Mouse (Mus musculus) natural killer cell, adult 2 months (primary cell): ENCODE results near the gene Mbd6.
"Not testable (repeated sequence)": the region's sequence is repeated elsewhere in the genome, so short reads cannot be mapped to it uniquely, and the experiment has no call there.

Experiments used
- DNase-seq, 2 experiments: peaks; one replicate each; pipeline ENCODE4 v3.0.0; 2022; ENCODE audit warnings: low spot score in 2 of 2

The Mbd6 gene

DNA sequence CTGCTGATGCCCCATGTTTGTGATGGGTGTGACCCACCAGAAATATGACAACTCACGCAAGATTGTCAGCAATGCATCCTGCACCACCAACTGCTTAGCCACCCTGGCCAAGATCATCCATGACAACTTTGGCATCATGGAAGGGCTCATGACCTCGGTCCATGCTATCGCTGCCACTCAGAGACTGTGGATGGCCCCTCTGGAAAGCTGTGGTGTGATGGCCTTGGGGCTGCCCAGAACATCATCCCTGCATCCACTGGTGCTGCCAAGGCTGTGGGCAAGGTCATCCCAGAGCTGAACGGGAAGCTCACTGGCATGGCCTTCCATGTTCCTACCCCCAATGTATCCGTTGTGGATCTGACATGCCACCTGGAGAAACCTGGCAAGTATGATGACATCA lies 24.7 kb upstream of the Mbd6 start:
- not testable (repeated sequence) for DNase-seq

GRCm38 (mm10) chr10:127312858-127313257 lies 24.0 kb upstream of the Mbd6 start:
- no peak for DNase-seq

DNA sequence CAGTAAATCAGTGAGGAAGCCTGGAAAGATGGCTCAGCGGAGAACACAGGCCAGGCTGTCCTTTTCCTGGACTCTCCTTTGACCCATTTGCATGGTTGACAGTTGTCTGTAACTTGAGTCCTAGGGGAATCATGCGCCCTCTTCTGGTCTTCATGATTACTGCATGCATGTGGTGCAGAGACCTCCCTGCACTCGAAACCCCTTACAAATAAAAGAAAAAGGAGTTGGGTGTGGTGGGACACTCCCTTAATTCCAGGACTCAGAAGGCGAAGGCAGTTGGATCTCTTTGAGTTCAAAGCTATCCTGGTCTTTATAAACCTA lies 23.5 kb upstream of the Mbd6 start:
- peak; percentile 81 to 85 for DNase-seq

- peak; percentile 93 to 94 for DNase-seq
Measured at GRCm38 (mm10) chr10:127311476-127312355, 22.9 kb upstream of the Mbd6 start, which contains the start of gene Mars. Gene Mars, minus strand, starts transcription at chr10:127311786.

DNA sequence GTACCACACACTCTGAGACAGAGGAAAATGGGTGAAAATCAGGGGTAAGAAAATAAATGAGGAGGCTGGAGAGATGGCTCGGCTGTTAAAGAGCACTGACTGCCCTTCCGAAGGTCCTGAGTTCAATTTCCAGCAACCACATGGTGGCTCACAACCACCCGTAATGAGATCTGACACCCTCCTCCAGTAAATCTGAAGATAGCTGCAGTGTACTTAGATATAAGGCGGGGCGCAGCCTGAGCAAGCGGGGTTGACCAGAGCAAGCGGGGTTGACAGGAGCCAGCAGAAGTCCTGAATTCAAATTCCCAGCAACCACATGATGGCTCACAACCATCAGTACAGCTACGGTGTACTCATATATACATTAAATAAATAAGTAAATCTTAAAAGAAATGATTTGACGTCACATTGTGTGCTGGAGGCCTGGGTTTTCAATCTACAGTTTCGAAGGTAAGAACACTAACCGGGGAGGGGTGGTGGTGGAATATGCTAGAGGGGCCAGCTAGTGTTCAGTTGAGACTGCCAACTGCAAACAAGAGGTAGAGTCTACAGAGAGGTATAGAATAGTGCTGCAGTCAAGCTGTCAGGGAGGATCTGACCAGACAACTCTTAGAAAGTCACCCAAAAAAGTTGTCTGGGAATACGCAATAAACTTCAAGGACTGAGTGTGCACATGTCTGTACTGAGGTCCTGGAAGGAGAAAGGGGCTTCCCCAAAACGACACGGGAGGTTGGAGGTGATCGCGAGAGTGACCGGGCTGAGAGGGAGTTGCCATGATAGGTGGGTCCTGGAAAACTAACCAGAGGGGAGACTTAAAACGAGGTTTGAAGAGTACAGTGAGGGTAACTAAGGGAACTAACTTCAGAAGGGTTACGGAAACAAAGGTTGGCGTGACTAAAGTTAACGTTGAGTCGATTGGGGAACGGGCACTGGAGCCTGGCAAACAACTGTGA lies 22.0 kb upstream of the Mbd6 start:
- peak in 1 of 2 experiments; percentile 39 for DNase-seq

GRCm38 (mm10) chr10:127309167-127309566 lies 20.3 kb upstream of the Mbd6 start:
- not testable (repeated sequence) for DNase-seq

DNA sequence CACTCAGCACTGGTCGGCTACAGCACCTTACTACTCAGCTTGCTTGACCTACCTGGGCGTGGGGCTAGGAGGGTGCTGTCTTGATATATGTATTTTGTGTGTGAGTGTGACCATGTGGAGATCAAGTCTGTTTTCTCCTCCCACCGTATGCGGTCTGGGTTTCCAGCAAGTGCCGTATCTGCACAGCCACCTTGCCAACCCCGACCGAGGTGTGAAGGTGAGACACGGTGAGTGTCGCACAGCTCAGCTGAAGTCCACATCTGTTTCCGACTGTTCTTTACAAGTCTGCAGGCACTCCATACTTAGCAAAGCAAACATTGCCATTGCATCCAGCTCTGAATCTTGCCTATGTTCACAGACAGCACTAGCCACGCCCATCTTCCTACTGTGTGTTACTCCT lies 14.3 kb upstream of the Mbd6 start:
- DNase-seq = peak; percentile 60 to 76

GRCm38 (mm10) chr10:127300361-127300760 lies 11.5 kb upstream of the Mbd6 start:
- DNase-seq = no peak

- no peak for DNase-seq
Measured at GRCm38 (mm10) chr10:127297015-127297871, 8.4 kb upstream of the Mbd6 start.

DNA sequence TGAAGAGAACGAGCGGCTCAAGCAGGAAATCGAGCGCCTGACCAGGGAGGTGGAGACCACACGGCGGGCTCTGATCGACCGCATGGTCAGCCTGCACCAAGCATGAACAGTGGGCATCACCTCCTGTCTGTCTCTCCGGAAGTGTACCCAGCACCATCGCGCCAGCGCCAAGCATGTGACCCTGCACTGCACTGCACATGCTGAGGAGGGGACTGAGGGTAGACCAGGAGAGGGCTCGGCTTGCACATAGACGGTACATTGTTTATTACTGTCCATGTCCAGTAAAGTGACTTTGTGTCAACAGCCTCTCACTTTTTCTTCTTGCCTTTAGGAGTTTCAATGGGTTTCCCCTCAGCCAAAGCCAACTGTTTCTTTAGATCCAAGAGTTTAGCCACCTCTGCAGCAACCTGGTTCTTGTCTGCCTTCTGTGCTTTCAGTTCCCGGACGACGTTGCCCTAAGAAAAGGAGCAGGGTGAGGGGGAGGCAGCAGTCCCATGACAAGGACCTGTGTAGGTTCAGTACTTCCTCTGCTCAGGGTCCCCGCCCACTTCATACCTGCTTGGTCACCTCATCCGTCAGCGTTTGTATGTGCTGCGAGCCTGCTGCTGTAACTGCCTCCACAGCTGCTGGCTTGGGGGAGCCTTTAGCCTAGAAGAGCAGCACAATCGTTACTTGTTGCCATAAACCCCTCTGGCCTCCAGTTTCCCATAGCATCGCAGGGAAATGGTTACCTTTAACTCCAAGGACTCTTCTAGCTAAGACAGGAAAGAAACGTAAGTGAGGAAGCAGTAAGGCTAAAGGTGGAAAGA lies 7.4 kb upstream of the Mbd6 start:
- no peak for DNase-seq

DNA sequence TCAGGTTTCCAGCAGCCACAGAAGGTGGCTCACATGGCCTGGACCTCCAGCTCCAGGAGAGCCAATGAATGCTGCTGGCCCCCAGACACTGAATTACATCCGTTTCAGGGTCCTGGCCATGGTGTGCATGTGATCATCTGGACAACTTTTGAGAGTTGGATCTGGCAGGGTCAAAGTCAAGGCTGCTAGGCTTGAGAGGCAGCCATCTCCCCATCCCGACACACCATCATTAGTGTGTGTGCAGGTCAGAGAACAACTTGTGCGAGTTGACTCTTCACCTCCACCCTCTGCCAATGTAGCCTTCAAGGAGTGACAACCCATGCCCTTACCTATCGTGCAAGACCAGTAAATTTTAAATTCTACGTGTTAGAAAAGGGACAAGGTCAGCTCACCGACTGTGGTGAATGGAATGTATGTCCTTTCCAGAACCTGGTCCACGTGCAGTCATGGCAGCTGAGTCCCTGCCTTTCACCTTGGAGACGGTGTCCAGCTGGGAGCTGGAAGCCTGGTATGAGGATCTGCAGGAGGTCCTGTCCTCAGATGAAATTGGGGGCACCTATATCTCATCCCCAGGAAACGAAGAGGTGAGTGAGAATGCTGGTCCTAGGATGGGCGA lies 6.2 kb upstream of the Mbd6 start:
- no peak for DNase-seq

DNA sequence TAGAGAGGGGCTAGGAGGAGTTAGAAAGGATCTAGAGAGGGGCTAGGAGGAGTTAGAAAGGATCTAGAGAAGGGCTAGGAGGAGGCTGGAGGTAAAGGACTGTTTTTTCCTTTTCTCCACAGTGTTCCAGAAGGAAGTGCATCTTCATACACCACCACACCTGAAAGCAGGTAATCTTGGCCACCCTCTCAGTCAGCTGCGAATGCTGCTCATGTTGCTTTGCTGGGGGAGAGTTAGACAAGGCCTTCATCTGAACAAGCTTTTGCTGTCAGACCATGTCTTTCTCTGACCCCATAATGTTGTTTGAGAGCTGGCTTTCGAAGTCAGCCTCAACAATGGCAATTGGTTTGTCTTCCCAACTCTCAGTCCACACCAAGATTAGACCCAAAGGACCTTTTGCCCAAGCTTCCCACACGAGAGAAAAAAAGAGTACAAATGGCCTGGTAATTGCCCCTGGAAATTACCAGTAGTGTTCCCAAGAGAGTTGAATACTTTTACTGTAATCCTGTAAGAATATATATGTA lies 4.8 kb upstream of the Mbd6 start:
- DNase-seq = no peak

DNA sequence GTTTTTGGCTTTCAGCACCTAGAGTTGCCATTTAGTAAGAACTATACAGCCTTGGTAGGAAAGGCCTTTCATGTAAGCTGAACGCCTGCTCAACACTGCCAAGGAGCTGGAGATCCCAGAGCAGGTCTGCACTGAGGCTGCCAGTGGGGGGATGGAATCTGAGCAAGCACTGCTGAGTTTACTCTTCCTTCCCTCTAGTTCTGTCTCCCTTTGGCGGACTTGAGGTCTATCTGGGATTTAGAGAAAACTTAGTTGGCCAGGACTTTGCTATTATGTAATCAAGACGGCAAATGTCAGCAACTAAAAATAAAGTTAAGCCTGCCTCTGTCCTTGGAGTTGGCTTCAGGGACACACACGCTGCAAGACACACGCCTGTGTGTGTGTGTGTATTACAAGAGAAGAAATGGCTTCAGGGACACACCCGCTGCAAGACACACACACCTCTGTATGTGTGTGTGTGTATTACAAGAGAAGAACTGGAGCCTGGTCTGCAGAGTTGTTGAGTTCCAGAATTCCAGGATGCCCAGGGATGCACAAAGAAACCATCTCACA lies 4.2 kb upstream of the Mbd6 start:
- DNase-seq = no peak

DNA sequence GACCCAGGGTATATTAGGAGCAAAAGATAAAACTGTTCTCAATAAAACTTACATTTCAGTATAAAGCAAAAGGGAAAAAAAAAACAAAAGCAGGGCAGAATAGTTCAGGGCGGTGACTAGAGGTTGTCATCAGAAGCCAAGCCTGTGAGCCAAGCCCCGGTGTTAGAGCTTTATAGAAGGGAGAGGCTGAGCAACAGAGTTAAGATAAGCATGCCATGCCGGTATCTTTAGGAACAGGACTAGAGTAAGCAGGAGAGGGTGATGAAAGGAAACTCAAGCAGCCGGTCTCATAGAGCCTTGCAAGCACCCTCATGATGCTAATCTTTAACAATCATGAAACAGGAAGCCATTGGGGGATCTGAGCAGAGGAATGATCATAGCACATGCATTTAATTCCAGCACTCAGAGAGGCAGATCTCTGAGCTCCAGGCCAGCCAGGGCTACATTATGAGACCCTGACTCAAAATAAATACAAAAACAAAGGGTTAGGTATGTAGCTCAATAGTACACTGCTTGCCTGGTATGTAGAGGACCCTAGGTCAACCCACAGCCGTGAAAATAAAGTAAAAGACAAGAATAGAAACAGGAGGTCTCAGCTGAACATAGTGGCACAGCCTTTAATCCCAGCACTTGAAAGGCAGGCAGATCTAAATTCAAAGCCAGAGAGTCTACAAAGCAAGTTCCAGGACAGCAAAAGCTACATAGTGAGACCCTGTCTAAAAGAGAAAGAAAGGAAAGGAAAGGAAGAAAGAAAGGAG lies 3.2 kb upstream of the Mbd6 start:
- no peak for DNase-seq

DNA sequence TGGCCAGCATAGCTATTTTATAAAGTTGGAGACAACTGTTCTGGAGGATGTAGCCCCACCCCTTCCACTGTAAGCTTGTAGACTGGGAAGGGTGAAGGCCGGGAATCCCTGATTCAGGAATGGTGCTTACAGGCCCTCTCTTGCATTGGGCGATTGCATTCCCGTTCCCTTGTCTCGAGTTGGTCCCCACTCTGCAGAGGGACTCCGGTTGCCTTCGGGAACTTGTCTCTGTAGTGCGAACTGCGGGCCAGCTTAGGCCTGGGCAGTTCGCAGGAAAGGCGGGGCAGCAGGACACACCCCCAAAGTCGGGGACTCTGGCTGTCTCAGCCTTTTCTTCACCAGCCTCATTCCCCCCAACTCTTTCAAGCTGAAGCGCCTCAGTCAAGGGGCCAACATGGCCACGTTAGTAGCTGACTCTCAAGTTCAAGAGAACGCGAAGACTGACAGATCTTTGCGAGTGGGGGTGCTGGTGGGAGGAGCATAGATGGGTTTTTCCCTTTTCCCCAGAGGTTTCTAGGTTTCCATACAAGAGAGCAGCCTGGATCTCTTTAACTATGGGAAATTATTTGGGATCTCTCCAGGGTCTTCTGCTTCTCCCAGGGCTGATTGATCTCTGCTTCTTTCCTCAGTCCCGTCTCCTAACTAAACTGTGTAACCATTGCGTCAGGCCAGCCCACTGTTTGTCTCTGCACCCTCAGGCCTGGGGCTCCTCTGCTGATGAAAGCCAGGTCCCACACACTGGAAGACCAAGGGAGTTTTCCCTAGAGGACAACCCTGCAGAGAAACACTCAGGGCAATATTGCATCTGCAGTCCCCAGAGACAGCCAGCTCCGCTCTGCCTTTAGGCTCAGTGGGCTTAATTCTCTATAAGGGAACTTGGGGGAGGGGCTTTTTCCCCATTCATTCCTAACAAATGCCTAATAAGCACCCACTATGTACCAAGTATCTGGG lies 2.4 kb upstream of the Mbd6 start:
- peak; percentile 55 to 60 for DNase-seq

DNA sequence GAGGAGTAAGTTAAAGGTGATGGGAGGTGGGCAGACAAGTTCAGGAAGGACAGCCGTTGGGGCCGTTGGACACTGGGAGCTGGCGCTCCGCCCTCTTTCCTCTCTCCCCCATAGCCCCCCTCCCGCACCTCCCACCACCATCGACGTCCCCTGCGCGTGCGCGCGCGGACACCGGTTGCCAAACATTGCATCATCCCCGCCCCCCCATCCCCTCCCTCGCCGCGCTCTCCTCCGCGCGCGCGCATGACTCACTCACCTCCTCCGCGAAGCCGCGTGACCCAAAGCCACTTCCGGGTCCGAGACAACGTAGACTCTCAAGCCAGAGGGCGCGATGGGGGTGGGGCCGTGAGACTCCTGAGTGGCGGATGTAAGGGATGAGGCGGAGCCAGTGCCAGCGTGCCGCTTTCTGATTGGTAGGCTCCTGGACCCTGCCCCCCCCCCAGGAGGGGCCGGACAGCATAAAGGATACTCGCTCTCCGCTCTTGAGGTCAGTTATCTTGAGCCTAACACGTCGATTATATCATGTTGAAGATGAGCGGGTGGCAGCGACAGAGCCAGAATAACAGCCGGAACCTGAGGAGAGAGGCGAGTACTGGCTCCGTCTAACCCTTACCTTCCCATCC lies 1.6 kb upstream of the Mbd6 start:
- peak; percentile 100 for DNase-seq

GRCm38 (mm10) chr10:127289573-127290191 lies 864 bp upstream of the Mbd6 start:
- peak in 1 of 2 experiments; percentile 73 for DNase-seq
